Mouse (Mus musculus) CH12F3 (cell line): Measurements from ENCODE around the gene Jup.

Experiments used
- in situ Hi-C: fragments of 300-500 bp; cut with MboI; formaldehyde crosslinking; loops from 2 replicates; pipeline ENCODE4 v1.14.3; 2020; ENCODE audit warnings: low sequenced_read_pairs

Gene Jup

GRCm38 (mm10) chr11:100391884-100392345 is 5.6 kb downstream of the Jup start:
- in situ Hi-C loops = no loop called here

- in situ Hi-C loops = no loop called here
These were observed 6.3 kb downstream of the Jup start for GRCm38 (mm10) chr11:100391081-100391883.

GRCm38 (mm10) chr11:100389931-100390445 is 7.6 kb downstream of the Jup start:
- in situ Hi-C loops = no loop called here

DNA sequence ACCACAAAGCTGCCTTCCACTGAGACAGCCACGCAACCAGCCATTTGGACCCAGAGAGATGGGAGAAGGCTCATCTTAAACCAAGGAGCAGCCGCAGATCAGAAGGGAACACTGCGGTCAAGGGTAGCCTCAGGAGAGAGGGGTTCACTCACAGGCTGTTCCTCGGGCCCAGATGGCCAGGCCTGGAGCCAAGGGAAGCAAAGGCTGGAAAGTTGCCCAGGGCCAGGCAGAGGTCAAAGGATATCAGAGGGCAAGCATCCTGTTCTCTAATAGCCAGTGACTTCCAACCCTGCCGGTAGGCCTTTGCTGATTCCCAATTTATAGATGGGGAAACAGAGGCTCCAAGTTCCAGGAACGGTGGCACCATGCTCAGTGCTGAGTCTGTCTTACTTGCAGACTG is 9.0 kb downstream of the Jup start:
- in situ Hi-C loops = no loop called here

GRCm38 (mm10) chr11:100387589-100388375 is 9.8 kb downstream of the Jup start:
- in situ Hi-C loops = no loop called here

DNA sequence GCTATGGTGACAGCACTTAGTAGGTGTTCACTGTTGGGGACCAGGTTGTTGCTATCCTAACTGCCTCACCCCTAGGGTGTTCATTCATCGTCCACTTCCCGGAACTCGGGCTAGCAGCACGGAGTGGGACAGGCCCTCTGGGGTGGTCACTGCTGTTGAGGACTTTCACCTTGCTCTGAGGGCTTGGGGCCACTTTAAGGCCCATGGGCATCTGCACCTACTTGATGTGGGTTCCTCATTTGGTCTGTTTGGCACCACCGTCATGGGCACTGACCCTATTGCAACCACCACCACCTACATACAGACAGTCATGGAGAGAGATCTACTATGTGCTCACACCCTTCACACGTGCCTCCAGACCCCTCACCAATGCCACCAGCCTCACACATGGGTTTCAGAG is 10.5 kb downstream of the Jup start:
- in situ Hi-C loops = no loop called here

GRCm38 (mm10) chr11:100386586-100386985 is 11.0 kb downstream of the Jup start:
- in situ Hi-C loops = no loop called here

- in situ Hi-C loops = no loop called here
These were observed 12.5 kb downstream of the Jup start for GRCm38 (mm10) chr11:100385016-100385415.

GRCm38 (mm10) chr11:100382682-100383081 is 14.9 kb downstream of the Jup start:
- in situ Hi-C loops = no loop called here

GRCm38 (mm10) chr11:100379311-100379710 is 18.3 kb downstream of the Jup start:
- in situ Hi-C loops = no loop called here

- in situ Hi-C loops = no loop called here
These were observed 19.1 kb downstream of the Jup start for GRCm38 (mm10) chr11:100378446-100378845.

DNA sequence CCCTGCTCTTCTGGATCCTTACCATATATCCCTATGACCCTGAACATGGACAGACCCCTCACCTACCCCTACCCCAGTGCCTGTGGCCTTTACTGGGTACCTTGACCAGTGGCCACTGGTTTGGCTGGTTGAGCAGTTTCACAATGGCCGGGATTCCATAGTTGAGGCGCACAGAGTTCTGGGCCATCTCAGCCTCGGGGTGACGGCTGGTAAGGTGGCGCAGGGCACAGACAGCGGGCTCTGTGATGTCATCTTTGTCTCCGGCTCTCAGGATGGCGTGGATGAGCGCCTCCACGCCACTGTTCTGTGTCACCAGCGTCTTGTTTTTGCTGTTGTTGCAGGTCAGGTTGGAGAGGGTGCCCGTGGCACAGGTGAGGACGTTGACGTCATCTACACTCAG is 19.6 kb downstream of the Jup start:
- in situ Hi-C loops = no loop called here

- in situ Hi-C loops = no loop called here
These were observed 20.7 kb downstream of the Jup start for GRCm38 (mm10) chr11:100376746-100377389.

DNA sequence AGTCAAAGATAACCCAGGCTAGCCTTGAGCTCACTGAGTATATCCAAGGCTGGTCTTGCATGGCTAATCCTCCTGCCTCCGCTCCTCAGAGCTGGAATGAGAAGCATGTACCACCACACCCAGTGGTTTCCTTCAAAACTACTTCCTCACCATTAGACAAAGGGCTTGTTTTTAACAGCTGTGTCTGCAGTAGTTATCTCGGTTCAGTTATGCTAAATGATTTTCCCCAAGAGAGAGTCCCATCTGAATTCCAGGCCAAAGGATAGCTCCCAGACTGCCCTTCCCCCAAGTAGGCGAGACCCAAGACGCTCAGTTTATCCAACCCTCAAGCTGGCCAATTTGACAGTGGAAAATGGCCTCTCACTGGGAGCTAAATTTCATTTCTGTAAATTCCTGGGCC is 21.6 kb downstream of the Jup start:
- in situ Hi-C loops = no loop called here

- in situ Hi-C loops = no loop called here
These were observed 22.4 kb downstream of the Jup start for GRCm38 (mm10) chr11:100375127-100375526.

DNA sequence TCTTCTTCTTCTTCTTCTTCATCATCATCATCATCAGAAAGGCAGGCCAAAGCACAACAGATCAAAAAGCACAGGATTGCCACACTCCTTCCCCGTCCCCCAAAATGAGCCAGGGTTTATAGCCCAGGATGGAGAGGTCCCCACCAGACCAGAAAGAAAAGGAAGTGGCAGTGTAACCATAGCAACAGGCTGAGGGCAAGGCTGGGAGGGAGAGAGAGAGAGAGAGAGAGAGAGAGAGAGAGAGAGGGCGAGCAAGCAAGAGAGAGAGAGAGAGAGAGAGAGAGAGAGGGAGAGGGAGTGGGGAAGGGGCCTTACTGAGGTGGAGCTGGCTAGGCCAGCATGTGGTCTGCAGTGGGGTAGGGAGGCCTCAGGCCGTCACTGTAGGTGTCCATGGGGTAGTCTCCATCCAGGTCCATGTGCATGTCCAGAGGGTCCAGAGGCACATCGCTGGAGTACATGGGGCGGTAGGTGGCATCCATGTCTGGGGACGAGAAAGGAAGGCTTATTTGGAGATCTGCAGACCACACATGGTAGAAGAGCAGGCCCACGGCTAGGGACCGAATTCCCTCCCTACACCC is 25.5 kb downstream of the Jup start:
- in situ Hi-C loops = loop anchor here (5.0 kb wide), 1 partner anchor 35 kb away; no protein-coding TSS in a partner anchor

DNA sequence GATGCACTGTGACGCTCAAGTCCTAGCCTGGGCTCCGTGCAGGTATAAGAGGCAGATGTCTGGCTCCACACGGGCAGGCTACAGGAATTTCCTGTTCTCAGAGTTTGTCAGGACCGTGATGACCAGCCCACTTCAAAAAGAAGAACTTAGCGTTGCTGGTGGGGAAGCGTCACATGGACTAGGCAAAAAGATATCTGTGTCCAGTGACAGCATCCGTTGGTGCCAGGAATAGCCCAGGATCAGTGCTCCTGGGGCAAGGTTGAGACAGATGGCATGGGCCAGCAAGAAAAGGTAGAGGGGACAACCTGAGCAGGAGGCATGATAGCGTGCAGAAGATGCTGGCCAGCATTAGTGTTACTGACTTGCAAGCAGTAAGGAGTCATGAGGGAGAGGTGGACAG is 27.7 kb downstream of the Jup start:
- in situ Hi-C loops = loop anchor here (5.0 kb wide), 1 partner anchor 37 kb away; no protein-coding TSS in a partner anchor

DNA sequence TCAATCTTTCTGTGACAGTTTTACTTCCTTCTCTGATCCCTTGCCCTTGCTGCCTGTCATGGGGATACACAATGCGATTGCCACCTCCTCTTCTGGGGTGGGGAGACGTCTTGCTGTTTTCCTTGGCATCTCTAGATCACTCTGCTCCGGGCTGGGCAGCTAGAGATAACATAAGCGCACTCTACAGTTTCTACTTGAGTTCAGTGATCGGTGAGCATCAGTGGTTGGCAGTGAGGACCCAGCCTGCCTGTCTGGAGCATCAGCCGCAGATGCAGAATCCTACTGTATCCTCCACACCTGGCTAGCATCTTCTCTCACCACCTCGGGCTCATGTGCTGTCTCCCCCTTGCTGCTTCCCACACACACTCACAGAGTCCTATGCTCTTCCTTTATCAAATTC is 28.4 kb downstream of the Jup start:
- in situ Hi-C loops = no loop called here

GRCm38 (mm10) chr11:100362979-100363562 is 34.5 kb downstream of the Jup start:
- in situ Hi-C loops = no loop called here

DNA sequence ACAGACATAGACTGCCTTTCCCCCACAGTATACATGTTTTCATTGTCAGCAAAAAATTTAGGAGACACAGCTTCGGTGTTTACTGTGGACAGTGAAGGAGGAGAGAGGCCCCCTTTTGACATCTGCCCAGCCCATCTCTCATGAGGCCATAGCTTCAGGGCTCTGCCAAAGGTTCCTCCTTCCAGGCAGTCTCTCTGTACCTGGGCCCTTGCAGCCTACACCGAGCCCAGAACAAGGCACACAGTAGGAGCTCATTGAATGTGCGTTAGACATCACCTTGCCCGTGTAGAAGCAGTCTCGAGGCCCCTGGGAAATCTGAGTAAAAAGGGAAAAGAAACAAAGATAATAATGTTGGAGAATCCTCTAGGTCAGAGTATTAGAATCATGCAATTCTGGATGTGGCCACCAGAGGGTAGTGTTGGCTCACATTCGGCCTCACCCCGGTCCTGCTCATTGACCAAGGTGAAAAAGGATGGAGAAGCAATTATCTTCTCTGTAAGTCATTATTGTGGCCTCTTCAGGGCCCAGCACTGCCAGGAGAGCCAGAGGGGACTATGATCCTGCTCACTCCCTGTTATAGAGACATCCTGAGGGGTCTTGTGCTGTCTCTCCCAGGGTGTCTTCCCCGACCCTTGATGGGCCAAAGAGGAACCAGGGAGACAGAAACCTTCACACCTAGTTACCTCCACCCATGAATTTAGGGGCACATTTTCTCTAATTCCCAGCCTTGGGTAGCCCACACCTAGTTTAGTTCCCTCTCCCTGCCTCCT is 35.2 kb downstream of the Jup start:
- in situ Hi-C loops = no loop called here
